Mouse (Mus musculus) Patski (cell line): Measurements from ENCODE around the gene Col5a1. TPM values are rescaled to one million over a fixed set of nuclear protein-coding genes. Genes with fewer than 3 reads are reported as not detected.

Experiments used
- ATAC-seq: fragments of 100-300 bp; one replicate; pipeline ENCODE4 v1.8.0; 2021
- CTCF ChIA-PET: fragments of 350-600 bp; sonication (Branson Sonifier 250); formaldehyde crosslinking; loops from one replicate; lab custom pipeline; 2022; ENCODE audit warnings: inconsistent platforms; lab: Charles Lee
- POLR2A ChIA-PET: fragments of 350-600 bp; sonication (Branson Sonifier 250); formaldehyde crosslinking; loops from one replicate; lab custom pipeline; 2022; ENCODE audit warnings: antibody characterized with exemption, inconsistent platforms; lab: Charles Lee
- DNase-seq: peaks from one replicate; pipeline ENCODE4 v3.0.0-alpha.2; 2011; ENCODE audit warnings: low read depth, low spot score
- H3K27me3 ChIP-seq: fragments of 371-371 bp; one replicate; pipeline ENCODE4 v1.5.1; 2021
- CTCF ChIP-seq: fragments of 100-300 bp; IDR thresholded peaks from one replicate; pipeline ENCODE4 v1.5.1; 2021
- in situ Hi-C: fragments of 300-500 bp; cut with MboI; formaldehyde crosslinking; loops from 3 replicates; pipeline ENCODE4 v1.11.1; 2018; ENCODE audit warnings: low pct_unique_long_range_greater_than_20kb, mixed read lengths
- polyA plus RNA-seq: library from polyadenylated mRNA; unstranded; gene quantifications from one replicate; pipeline ENCODE4 v1.2.3, GENCODE M21; 2021

Col5a1 gene
- polyA plus RNA-seq, 1 experiment from 2014 or later = 39.0 TPM

GRCm38 (mm10) chr2:27981621-27982535, 95.7 kb downstream of the Col5a1 start:
- ChIA-PET POLR2A (no interaction called here), CTCF (interaction anchor here (1.5 kb wide), 1 partner anchor 8 kb away, joined by 4 read pairs; no protein-coding TSS in a partner anchor)
- ATAC-seq (no peak), DNase-seq (no peak)
- TF ChIP-seq CTCF = no peak
- no peaks in the 10 kb centered on the region for H3K27me3 ChIP-seq
- in situ Hi-C loops = loop anchor here (5.0 kb wide), 2 partner anchors 430 to 435 kb away; no protein-coding TSS in a partner anchor

GRCm38 (mm10) chr2:27983093-27983492, 96.9 kb downstream of the Col5a1 start:
- DNase-seq (no peak), ATAC-seq (no peak)
- CTCF ChIA-PET = interaction anchor here (1.4 to 1.5 kb wide), 2 partner anchors 9 to 21 kb away, joined by 4 read pairs; no protein-coding TSS in a partner anchor
- POLR2A ChIA-PET = interaction anchor here (0.6 kb wide), 1 partner anchor 433 kb away, joined by 3 read pairs; no protein-coding TSS in a partner anchor
- in situ Hi-C loops = loop anchor here (5.0 kb wide), 2 partner anchors 431 to 434 kb away; no protein-coding TSS in a partner anchor
- no peak for TF ChIP-seq CTCF
- no peaks in the 10 kb centered on the region for H3K27me3 ChIP-seq

- ChIA-PET POLR2A (no interaction called here), CTCF (interaction anchor here (0.7 to 1.7 kb wide), 5 partner anchors 10 to 217 kb away, joined by 3 to 4 read pairs (median 3); no protein-coding TSS in a partner anchor)
- no peak for ATAC-seq
- DNase-seq = no peak
- in situ Hi-C loops = loop anchor here (5.0 kb wide), 2 partner anchors 432 to 433 kb away; no protein-coding TSS in a partner anchor
- no peak for TF ChIP-seq CTCF
- H3K27me3 ChIP-seq = no peaks in the 10 kb centered on the region
These were observed 97.7 kb downstream of the Col5a1 start for GRCm38 (mm10) chr2:27983884-27984283.

GRCm38 (mm10) chr2:27986751-27987150, 100.5 kb downstream of the Col5a1 start:
- no peaks in the 10 kb centered on the region for H3K27me3 ChIP-seq
- ATAC-seq (no peak), DNase-seq (no peak)
- no peak for TF ChIP-seq CTCF
- in situ Hi-C loops = no loop called here
- POLR2A ChIA-PET = no interaction called here
- CTCF ChIA-PET = no interaction called here

GRCm38 (mm10) chr2:27990430-27991211, 104.4 kb downstream of the Col5a1 start:
- in situ Hi-C loops = no loop called here
- ChIA-PET CTCF (no interaction called here), POLR2A (no interaction called here)
- TF ChIP-seq CTCF = no peak
- no peaks in the 10 kb centered on the region for H3K27me3 ChIP-seq
- ATAC-seq = no peak
- DNase-seq = no peak

DNA sequence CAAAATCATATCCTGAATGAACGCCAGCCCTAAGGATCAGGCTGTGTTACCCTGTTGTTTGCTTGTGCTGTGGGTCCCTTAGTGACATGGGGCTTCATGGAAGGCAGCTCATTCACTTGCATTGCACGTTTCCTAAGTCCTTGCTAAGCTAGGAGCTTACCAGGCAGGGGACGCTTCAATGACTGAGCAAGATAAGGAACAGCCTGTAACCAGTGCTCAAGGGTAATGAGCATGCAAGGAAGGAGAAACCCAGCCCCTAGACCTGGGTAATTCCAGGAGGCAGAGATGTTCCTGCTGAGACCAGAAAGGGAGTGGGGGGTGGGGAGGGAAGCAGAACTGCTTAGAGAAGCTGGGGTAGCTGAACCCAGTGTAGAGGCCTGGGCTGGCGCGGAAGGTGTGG, 107.2 kb downstream of the Col5a1 start:
- ChIA-PET CTCF (interaction anchor here (1.3 kb wide), 1 partner anchor 19 kb away, joined by 3 read pairs; no protein-coding TSS in a partner anchor), POLR2A (no interaction called here)
- no peaks in the 10 kb centered on the region for H3K27me3 ChIP-seq
- no peak for ATAC-seq
- DNase-seq = peak; percentile 6
- TF ChIP-seq CTCF = no peak
- in situ Hi-C loops = no loop called here

- DNase-seq = no peak
- no peak for ATAC-seq
- no peaks in the 10 kb centered on the region for H3K27me3 ChIP-seq
- POLR2A ChIA-PET = no interaction called here
- CTCF ChIA-PET = no interaction called here
- in situ Hi-C loops = no loop called here
- no peak for TF ChIP-seq CTCF
These were observed 113.9 kb downstream of the Col5a1 start for GRCm38 (mm10) chr2:27999996-28000583.

DNA sequence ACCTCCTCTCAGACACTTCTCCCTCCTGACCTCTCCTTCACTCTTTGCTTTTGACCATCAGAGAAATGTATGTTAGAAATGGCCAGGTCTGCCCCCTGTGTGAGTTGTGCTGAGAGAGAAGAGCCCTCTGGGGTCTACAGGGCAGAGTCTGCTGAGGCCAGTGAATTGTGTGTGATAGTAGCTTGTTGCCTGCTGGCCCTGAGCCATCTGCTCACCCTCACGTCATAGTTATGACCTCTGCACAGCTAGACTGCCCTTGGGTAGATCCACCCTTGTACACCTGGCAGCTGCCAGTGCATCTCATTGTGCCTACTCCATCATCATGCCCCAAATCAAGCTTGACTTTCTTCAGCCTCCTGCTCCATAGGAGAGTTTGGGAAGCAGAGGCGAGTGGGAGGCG, 114.4 kb downstream of the Col5a1 start:
- in situ Hi-C loops = no loop called here
- no peak for ATAC-seq
- DNase-seq = no peak
- TF ChIP-seq CTCF = no peak
- ChIA-PET POLR2A (no interaction called here), CTCF (no interaction called here)
- H3K27me3 ChIP-seq = no peaks in the 10 kb centered on the region

GRCm38 (mm10) chr2:28001206-28001605, 115.0 kb downstream of the Col5a1 start:
- in situ Hi-C loops = no loop called here
- H3K27me3 ChIP-seq = no peaks in the 10 kb centered on the region
- TF ChIP-seq CTCF = no peak
- ATAC-seq (no peak), DNase-seq (no peak)
- ChIA-PET POLR2A (no interaction called here), CTCF (no interaction called here)

DNA sequence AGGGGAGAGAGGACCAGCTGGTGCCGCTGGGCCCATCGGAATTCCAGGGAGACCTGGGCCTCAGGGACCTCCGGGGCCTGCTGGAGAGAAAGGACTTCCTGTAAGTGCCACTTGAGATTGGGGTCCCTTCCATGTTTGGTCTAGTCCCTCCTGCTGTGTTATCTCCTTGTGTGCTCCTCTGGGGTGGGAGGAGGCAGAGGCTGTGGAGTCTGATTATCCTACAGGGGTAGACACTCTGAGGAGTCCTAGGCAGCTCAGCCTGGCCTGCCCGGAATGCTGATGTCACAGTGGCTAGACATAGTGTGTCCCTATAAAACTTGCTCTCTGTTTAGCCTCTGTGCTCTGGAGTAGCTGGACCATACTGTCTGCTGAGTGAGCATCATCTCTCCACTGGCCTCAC, 119.0 kb downstream of the Col5a1 start:
- TF ChIP-seq CTCF = no peak
- H3K27me3 ChIP-seq = no peaks in the 10 kb centered on the region
- no peak for DNase-seq
- POLR2A ChIA-PET = no interaction called here
- no peak for ATAC-seq
- CTCF ChIA-PET = interaction anchor here (1.1 kb wide), 1 partner anchor 12 kb away, joined by 3 read pairs; no protein-coding TSS in a partner anchor
- in situ Hi-C loops = no loop called here
